Mouse (Mus musculus) retina, postnatal 1 day (tissue): Measurements from ENCODE around the gene Ppfia2.

ENCODE experiments used
- DNase-seq: peaks from one replicate; pipeline ENCODE4 v3.0.0-alpha.2; 2012

Ppfia2 gene

DNA sequence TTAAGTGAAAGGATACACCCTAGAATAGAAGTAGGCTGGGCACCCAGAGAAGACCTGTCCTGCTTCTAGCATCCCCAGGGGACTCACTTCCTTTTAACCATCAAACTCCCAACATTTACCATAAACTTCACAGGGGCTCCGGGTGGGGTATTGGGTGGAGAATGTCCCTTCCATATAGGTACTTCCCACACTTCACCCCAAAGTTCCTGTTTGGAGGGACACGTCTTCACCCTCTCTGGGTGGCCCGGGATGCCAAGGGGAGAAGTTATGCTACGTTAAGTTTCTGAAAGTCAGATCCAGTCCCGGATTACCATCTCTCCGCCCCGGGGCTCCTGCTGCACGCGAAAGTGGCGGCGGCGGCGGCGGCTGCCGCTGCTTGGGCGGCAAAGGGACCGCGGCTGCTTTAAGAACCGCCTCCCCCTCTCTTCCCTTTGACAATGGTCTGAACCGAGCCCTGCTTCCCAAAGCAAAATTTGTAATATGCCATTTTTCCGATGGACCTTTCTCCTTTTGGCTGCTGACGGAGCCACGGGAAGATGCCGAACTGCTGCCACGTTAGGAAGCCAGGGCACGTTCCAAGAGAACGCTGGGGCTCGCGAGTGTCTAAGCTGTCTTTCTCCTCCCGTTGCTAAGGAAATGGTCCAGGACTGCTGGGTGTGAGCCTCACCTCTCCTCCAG, at the start of gene Ppfia2:
Ppfia2 (plus strand) TSS at position 485 of the 678 bp plus-strand sequence.
- DNase-seq = peak; percentile 85

DNA sequence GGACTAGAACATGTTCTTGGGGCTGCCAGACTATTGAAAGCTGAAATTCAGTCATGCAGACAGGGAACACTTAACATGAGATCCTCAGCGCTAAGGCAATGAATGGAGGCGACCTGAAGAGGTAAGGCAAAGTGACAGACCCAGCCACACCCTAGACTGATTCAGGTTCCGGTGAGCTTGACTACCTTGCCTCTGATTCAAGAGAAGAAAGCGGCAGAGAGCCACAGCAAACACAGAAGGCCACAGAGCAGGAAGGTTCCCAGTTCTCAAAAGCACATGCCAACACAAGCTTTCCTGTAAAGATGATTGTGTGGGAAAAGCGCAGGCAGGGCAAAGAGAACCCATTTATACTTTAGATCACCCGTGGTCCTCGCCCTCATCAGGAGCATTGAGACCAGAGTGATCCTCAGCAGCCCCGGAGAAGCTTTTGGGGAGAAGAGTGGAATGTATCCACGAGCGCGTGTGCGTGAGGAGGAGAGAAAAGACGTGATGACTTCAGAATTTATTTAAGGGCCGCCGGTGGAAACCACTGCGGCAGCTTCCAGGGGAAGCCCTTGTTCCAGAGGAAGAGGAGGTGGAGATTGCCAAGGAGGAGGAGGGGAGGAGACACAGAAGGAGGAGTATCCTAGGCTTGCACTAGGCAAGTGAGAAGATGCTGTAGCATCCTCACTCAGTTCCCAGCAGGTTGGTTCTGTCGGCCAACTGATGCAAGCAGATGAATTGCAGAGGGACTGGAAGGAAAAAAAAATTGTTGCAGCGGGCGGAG, 1.0 kb upstream of the Ppfia2 start:
- DNase-seq = peak; percentile 80

DNA sequence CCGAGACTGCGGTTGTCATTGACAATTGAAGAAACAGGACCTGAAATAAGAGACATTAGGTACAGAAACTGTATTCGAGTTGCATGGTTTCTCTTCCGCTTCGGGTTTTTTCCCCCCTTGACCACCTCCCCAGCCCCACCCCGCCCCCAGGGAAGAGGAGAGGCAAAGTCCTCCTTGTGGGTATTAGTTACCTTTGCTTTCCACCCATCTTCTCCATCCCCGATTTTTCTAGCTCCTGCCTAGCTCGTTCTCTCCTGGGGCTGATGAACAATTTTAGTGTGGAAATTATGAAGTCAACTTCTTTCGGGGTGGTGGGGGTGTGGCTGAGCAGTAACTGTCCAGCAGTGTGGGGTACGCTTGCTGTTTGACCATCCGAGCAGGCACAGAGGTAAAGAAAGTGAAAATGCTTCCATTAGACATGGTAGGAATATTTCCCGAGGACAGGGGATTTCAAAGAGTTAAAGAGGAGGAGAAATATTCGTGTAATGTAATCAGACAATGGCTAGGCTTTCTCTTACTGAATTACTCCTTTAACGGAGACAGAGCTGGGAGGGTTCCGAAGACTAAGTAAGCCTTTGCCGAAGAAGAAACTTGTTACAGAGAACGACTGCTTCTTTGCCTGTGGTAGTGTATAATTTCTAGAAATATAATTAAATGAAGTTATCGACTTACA, 530 bp downstream of the Ppfia2 start:
- DNase-seq = peak; percentile 21

- no peak for DNase-seq
Measured at GRCm38 (mm10) chr10:106509281-106510165, 39.4 kb downstream of the Ppfia2 start.

DNA sequence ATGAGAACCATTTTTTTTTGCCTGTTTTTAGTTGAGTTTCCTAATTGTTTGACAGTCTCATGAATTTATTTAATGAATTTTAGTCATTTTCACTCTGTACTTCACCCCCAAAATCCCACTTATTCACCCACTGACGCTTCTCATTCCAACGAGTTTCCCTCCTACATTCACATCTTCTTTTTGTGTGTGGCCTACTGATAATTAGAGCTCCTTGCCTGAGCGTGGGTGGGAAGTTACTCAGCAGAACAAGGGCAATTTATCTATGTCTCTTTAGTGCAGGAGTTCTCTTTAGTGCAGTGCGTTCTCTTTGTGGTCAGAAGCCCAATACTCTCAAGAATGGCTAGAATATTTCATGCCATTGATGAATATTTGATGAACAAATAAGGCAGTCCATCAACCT, 95.9 kb downstream of the Ppfia2 start:
- no peak for DNase-seq

DNA sequence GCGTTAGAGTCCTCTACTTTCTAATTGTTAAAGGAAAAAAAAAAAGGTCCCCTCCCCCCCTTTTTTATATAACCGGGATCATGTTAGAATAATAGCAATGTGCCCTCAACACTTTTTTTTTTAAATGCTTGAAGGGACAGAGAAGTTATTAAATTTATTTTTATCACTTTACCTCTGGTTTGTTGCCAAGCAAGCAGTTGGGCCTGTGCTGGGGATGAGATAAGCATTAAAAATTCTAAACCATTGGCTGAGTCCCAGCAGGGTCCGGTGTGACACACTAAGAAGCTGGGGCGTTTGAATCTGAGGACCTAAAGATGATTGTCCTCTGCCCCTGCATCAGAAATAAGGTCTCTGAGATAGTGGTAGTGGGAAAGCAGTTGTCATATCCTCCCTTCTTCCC, 114.9 kb downstream of the Ppfia2 start:
- no peak for DNase-seq

- peak; percentile 73 for DNase-seq
Measured at GRCm38 (mm10) chr10:106585476-106586080, 115.4 kb downstream of the Ppfia2 start.

GRCm38 (mm10) chr10:106587817-106588216, 117.7 kb downstream of the Ppfia2 start:
- DNase-seq = no peak

DNA sequence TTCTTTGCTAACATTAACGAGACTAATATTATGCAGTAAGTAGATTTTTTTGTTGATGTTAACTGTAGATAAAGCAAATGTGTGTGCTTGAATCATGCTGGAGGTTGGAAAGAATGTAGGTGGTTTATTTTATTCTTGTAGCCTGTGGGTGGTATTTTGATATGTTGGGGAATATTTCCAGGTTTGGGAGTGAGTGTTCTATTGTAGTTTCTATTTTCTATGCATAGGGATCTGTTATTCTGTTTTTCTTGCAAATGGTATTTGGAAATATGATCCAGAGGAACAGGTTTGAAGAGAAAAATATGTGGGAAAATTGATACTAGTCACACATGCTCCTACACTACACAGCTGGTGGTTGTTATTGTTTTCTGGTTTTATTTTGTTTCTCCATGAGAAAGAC, 120.8 kb downstream of the Ppfia2 start:
- no peak for DNase-seq

GRCm38 (mm10) chr10:106596976-106597375, 126.8 kb downstream of the Ppfia2 start:
- peak; percentile 30 for DNase-seq

DNA sequence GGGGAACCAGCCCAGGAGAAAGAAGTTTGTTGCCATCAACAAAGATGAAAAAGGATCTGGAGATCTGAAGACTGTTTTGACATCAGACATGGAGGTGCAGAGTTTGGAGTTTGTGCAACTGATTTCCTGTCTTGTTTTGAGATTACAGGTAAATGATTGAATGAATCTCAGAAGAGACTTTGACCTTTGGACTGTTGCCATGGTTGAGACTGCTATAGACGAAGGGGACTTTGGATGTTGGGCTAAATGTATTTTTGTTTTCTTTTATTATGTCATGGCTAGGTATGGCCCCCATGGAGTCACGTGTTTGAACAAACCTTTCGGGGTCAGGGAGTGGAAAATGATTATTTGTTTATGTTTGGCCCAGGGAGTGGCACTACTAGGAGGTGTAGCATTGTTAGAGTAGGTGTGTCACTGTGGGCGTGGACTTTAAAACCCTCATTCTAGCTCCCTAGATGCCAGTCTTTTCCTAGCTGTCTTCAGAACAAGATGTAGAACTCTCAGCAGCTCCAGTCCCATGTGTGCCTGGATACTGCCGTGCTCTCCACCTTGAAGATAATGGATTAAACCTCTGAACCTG, 133.3 kb downstream of the Ppfia2 start:
- DNase-seq = no peak

- peak; percentile 84 for DNase-seq
Measured at GRCm38 (mm10) chr10:106609177-106609981, 139.2 kb downstream of the Ppfia2 start.

- peak; percentile 15 for DNase-seq
Measured at GRCm38 (mm10) chr10:106610222-106610621, 140.1 kb downstream of the Ppfia2 start.

- DNase-seq = no peak
Measured at GRCm38 (mm10) chr10:106618194-106618593, 148.1 kb downstream of the Ppfia2 start.

DNA sequence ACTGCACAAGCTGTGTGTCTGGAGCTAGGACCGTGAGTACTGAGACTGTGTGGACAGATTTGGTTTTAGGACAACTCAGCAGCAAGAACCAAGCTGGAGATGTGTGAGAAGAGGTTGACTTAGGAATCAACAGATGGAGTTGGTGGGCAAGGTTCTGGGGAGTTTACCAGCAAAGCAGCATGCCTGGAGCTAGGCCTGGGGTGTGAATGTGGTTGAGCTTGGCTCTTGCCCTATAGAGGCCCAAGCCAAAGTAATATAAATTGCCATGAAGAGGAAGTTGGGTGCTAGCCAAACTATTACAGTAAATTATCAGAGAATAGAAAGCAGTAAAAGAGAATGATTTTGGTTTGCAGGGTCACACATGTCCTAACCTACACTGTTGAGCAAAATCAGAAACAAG, 150.8 kb downstream of the Ppfia2 start:
- no peak for DNase-seq

GRCm38 (mm10) chr10:106623342-106623741, 153.2 kb downstream of the Ppfia2 start:
- peak; percentile 34 for DNase-seq

- peak; percentile 70 for DNase-seq
Measured at GRCm38 (mm10) chr10:106632171-106632935, 162.2 kb downstream of the Ppfia2 start.

- peak; percentile 36 for DNase-seq
Measured at GRCm38 (mm10) chr10:106633898-106634297, 163.8 kb downstream of the Ppfia2 start.

- DNase-seq = no peak
Measured at GRCm38 (mm10) chr10:106652276-106652675, 182.1 kb downstream of the Ppfia2 start.

DNA sequence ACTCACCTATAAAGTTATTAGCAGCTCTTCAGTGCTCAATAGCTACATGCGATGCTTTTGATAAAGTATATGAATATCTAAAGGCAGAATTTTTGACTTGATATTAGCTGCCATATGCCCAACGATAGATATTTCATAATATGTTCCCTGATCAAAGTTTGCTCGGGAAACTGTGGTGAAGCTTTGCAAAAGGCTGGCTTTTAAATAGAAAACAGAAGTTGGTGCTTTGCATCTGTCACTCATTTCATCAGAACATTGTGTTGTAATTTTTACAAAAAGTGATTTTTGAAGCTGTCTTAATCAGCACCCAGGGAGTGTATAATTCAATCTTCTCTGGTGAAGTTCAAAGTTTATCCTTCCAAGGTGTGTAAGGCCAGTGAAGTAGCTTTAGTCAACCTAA, 195.1 kb downstream of the Ppfia2 start:
- no peak for DNase-seq
